Mouse (Mus musculus) megakaryocyte, embryonic 14.5 days (primary cell): ENCODE results near the gene Phyh.

ENCODE experiments used
- FLI1 ChIP-seq: IDR thresholded peaks from 2 replicates; pipeline ENCODE4 v1.6.1; 2012; ENCODE audit warnings: low read length, inconsistent platforms, mixed read lengths
- GATA1 ChIP-seq: IDR thresholded peaks from 3 replicates; pipeline ENCODE4 v1.6.1; 2012; ENCODE audit warnings: mixed read lengths, low read length, inconsistent platforms, borderline replicate concordance

- TF ChIP-seq GATA1 (no peak), FLI1 (no peak)
These were observed 15.7 kb downstream of the Phyh start for GRCm38 (mm10) chr2:4934516-4934915.
